In the genomic region with DNA sequence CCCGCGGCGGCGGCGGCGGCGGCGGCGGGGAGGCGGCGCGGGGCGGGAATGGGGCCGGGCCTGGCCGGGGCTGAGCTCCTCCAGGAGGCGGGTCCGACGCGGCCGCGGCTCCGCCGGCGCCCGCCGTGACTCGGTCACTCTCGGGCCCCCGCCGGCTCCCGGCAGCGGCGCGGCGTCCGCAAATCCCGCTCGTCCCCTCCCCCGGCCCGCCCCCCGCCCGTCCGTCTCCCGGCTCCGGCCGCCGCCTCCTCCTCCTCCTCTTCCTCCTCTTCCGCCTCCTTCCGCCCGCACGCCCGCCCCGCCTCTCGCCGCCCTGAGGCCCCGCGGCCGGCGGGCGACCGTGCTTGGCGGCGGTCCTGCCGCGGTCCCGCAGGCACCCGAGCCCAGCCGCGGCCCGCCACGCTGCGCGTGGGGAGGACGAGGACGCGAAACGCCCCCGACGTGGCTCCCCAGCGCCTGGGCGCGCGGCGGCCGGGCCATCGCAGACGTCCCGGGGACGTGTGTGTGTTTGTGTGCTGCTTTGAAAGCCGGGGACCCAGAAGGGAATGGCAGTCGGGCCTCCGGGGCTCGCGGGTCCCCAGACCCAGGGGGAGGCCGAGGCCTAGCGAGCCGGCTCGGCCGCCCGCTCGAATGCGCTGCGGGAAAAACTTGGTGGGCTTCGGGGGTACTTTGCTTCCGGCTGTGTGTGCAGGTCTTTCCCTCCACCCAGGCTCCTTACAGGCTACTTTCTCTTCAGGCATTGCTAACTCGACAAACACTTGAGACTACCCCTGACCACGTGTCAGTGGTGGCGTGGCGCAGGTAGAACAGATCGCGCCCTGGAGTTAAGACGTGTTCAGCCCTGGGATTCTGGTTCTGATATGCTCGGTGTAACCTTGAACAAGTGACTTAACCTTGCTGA, we compare ENCODE assay signal across 8 mouse cellular contexts. TPM values are rescaled to one million over a fixed set of nuclear protein-coding genes. Genes with fewer than 3 reads are reported as not detected.
DNase-seq lines count a peak whose midpoint lies in the region; ATAC-seq and TF ChIP-seq lines count a peak whose summit lies in the region.

A gene (minus strand): TSS at position 199 of the 901 bp plus-strand sequence.

- H3K9me3 ChIP-seq in forebrain, embryonic 11.5 days (ENCODE audit: control insufficient read depth, low read length): no peaks in the 10 kb centered on the region
- no peaks in the 10 kb centered on the region for H3K9me3 ChIP-seq in heart, embryonic 15.5 days (replicated peaks)
- no peaks in the 10 kb centered on the region for H3K9me3 ChIP-seq in liver, embryonic 15.5 days (replicated peaks)
- H3K9me3 ChIP-seq in neural tube, embryonic 12.5 days: no peaks in the 10 kb centered on the region
- H3K9me3 ChIP-seq in stomach, postnatal 0 days (ENCODE audit: control insufficient read depth, low read length): no peaks in the 10 kb centered on the region

- H3K4me1 ChIP-seq in forebrain, embryonic 11.5 days (replicated peaks; ENCODE audit: control insufficient read depth, insufficient read depth, low read length): peaks cover 5% of the 10 kb centered on the region; the same call in 1 of the 2 replicates
- H3K4me1 ChIP-seq in heart, embryonic 15.5 days (replicated peaks): peaks cover 37% of the 10 kb centered on the region
- H3K4me1 ChIP-seq in liver, embryonic 15.5 days (replicated peaks): peaks cover 41% of the 10 kb centered on the region
- peaks cover 14% of the 10 kb centered on the region for H3K4me1 ChIP-seq in neural tube, embryonic 12.5 days
- 0 out of 2 replicates have a peak, but pooled peaks cover 2% of the 10 kb centered on the region for H3K4me1 ChIP-seq in stomach, postnatal 0 days (replicated peaks; ENCODE audit: control insufficient read depth, insufficient read depth)

- under 1% methylated on average over 91 of the region's 113 CpGs for WGBS in forebrain, embryonic 11.5 days
- under 1% methylated on average over 60 of the region's 113 CpGs for WGBS in heart, embryonic 15.5 days
- WGBS in liver, embryonic 15.5 days (ENCODE audit: insufficient replicate concordance): under 1% methylated on average over 73 of the region's 113 CpGs
- under 1% methylated on average over 85 of the region's 113 CpGs for WGBS in neural tube, embryonic 12.5 days
- WGBS in stomach, postnatal 0 days: under 1% methylated on average over 55 of the region's 113 CpGs

- DNase-seq in c-Kit-negative CD71-positive TER-119-positive erythroid progenitor cells, embryonic 14.5 days (ENCODE audit: low read depth, low spot score): peak; percentile 47
- peak; percentile 90 for DNase-seq in forebrain, embryonic 11.5 days (ENCODE audit: low spot score)
- DNase-seq in kidney, postnatal 14 days: peak; percentile 91
- peak; percentile 89 for DNase-seq in stomach, postnatal 0 days (ENCODE audit: low spot score)

- H3K4me2 ChIP-seq in forebrain, embryonic 11.5 days (ENCODE audit: low read depth, low read length, severe bottlenecking): peak within 1 kb of the TSS; percentile 69
- H3K4me2 ChIP-seq in heart, embryonic 15.5 days: peak within 1 kb of the TSS; percentile 68
- peak within 1 kb of the TSS; percentile 96 for H3K4me2 ChIP-seq in liver, embryonic 15.5 days
- H3K4me2 ChIP-seq in neural tube, embryonic 12.5 days (replicated peaks): peak within 1 kb of the TSS; percentile 70
- H3K4me2 ChIP-seq in stomach, postnatal 0 days (replicated peaks; ENCODE audit: low read depth): peak within 1 kb of the TSS; percentile 70

- H3K27me3 ChIP-seq in forebrain, embryonic 11.5 days (ENCODE audit: control insufficient read depth, insufficient read depth, low read length): no peaks in the 10 kb centered on the region
- H3K27me3 ChIP-seq in heart, embryonic 15.5 days: no peaks in the 10 kb centered on the region
- no peaks in the 10 kb centered on the region for H3K27me3 ChIP-seq in liver, embryonic 15.5 days
- H3K27me3 ChIP-seq in neural tube, embryonic 12.5 days (replicated peaks): no peaks in the 10 kb centered on the region
- H3K27me3 ChIP-seq in stomach, postnatal 0 days (ENCODE audit: control insufficient read depth, insufficient read depth, low read length): no peaks in the 10 kb centered on the region

- peak within 1 kb of the TSS; percentile 97 for H3K4me3 ChIP-seq in forebrain, embryonic 11.5 days (ENCODE audit: low read depth, low read length)
- peak within 1 kb of the TSS; percentile 98 for H3K4me3 ChIP-seq in heart, embryonic 15.5 days
- peak within 1 kb of the TSS; percentile 97 for H3K4me3 ChIP-seq in liver, embryonic 15.5 days (replicated peaks)
- H3K4me3 ChIP-seq in neural tube, embryonic 12.5 days: peak within 1 kb of the TSS; percentile 98
- H3K4me3 ChIP-seq in stomach, postnatal 0 days (ENCODE audit: low read depth, low read length): peak within 1 kb of the TSS; percentile 97

- no peaks in the 10 kb centered on the region for H3K36me3 ChIP-seq in forebrain, embryonic 11.5 days (ENCODE audit: control insufficient read depth, insufficient read depth, low read length)
- H3K36me3 ChIP-seq in heart, embryonic 15.5 days: 0 out of 2 replicates have a peak, but pooled peaks cover 5% of the 10 kb centered on the region
- H3K36me3 ChIP-seq in liver, embryonic 15.5 days (replicated peaks): 0 out of 2 replicates have a peak, but pooled peaks cover 5% of the 10 kb centered on the region
- H3K36me3 ChIP-seq in neural tube, embryonic 12.5 days: no peaks in the 10 kb centered on the region
- no peaks in the 10 kb centered on the region for H3K36me3 ChIP-seq in stomach, postnatal 0 days (ENCODE audit: control insufficient read depth, insufficient read depth, low read length)

- TF ChIP-seq CTCF in stomach, postnatal 0 days (IDR thresholded peaks at IDR 0.05; ENCODE audit: low read depth): no peak

- ATAC-seq in CD4-positive, CD25-positive, alpha-beta regulatory T cell, adult 4 months: peak; percentile 60
- ATAC-seq in forebrain, embryonic 11.5 days (replicated peaks; ENCODE audit: low FRiP score): peak; percentile 87
- peak; percentile 83 for ATAC-seq in heart, embryonic 15.5 days (replicated peaks; ENCODE audit: insufficient number of reproducible peaks, insufficient read depth, low FRiP score, low read depth)
- peak; percentile 84 for ATAC-seq in liver, embryonic 15.5 days (ENCODE audit: insufficient read depth)
- ATAC-seq in neural tube, embryonic 12.5 days (ENCODE audit: low FRiP score, low read depth): peak; percentile 85
- peak; percentile 86 for ATAC-seq in stomach, postnatal 0 days (ENCODE audit: low FRiP score, low TSS enrichment)

- TF ChIP-seq EP300 in stomach, postnatal 0 days (optimal IDR thresholded peaks at IDR 0.05): no peak

- H3K9ac ChIP-seq in forebrain, embryonic 11.5 days (ENCODE audit: low read length): peak within 1 kb of the TSS; percentile 98
- H3K9ac ChIP-seq in heart, embryonic 15.5 days: peak within 1 kb of the TSS; percentile 100
- H3K9ac ChIP-seq in liver, embryonic 15.5 days: peak within 1 kb of the TSS; percentile 99
- peak within 1 kb of the TSS; percentile 100 for H3K9ac ChIP-seq in neural tube, embryonic 12.5 days
- H3K9ac ChIP-seq in stomach, postnatal 0 days (ENCODE audit: low read length): peak within 1 kb of the TSS; percentile 99

- H3K27ac ChIP-seq in forebrain, embryonic 11.5 days (ENCODE audit: low read depth, low read length): peak within 1 kb of the TSS; percentile 97
- H3K27ac ChIP-seq in heart, embryonic 15.5 days: peak within 1 kb of the TSS; percentile 100
- peak within 1 kb of the TSS; percentile 99 for H3K27ac ChIP-seq in liver, embryonic 15.5 days (replicated peaks)
- H3K27ac ChIP-seq in neural tube, embryonic 12.5 days: peak within 1 kb of the TSS; percentile 98
- peak within 1 kb of the TSS; percentile 100 for H3K27ac ChIP-seq in stomach, postnatal 0 days (replicated peaks)

RNA-seq across cellular contexts. Expression of the gene that starts here (rescaled TPM):
- 10 to 100 TPM in 1 of 2 experiments, 1 to 10 TPM in 1; 7.4 to 13.1 TPM for polyA plus RNA-seq in CD4-positive, CD25-positive, alpha-beta regulatory T cell, adult 4 months (2017; shearing (Covaris generic))
- 44.5 and 45.1 TPM in 2 replicates for polyA plus RNA-seq in forebrain, embryonic 11.5 days (2014; fragmentation: Nextera tagmentation; extraction: Ambion mirVana)
- 40.7 and 41.0 TPM in 2 replicates for polyA plus RNA-seq in heart, embryonic 15.5 days (2015; fragmentation: Nextera tagmentation; extraction: Ambion mirVana)
- polyA plus RNA-seq in liver, embryonic 15.5 days (2015; fragmentation: Nextera tagmentation; extraction: Ambion mirVana): 27.0 and 29.3 TPM in 2 replicates
- polyA plus RNA-seq in neural tube, embryonic 12.5 days (2016; fragmentation: Nextera tagmentation; extraction: Ambion mirVana): 45.9 and 46.7 TPM in 2 replicates
- polyA plus RNA-seq in stomach, postnatal 0 days (2015; fragmentation: Nextera tagmentation; extraction: Ambion mirVana): 48.9 and 49.5 TPM in 2 replicates

Comparison
In these comparisons a context has a peak if more than half of its experiments do, and no peak if none do; other contexts are left out.
1. Peak in every context shown above with its lines: DNase-seq, ATAC-seq, H3K4me3 ChIP-seq and H3K27ac ChIP-seq.